Comparison of ENCODE assay signal across 12 mouse cellular contexts in genomic region chr2:22845514-22845913, GRCm38 (mm10).
"Had no signal": no experiment of that assay in that cellular context is flagged by ENCODE, and none has a peak within 500 bp of the region (broad histone marks: within the 10 kb centered on the region; RNA-seq: fewer than 3 reads in every experiment).

No protein-coding gene starts in this region.

- DNase-seq: retina, postnatal 1 day; right cerebral cortex, adult 18-20 months; right cerebral cortex, postnatal 14 days; right cerebral cortex, postnatal 25 days; right cerebral cortex, postnatal 4 days; spleen, adult 18-20 months; thymus, adult 18-20 months; thymus, adult 2 months; thymus, postnatal 14 days; thymus, postnatal 25 days; thymus, postnatal 36 days; thymus, postnatal 4 days had no signal
